Mouse (Mus musculus) retina, embryonic 14.5 days (tissue): Measurements from ENCODE around the gene Zfp607b.
A peak's percentile ranks its signal among the peaks of the same experiment; 100 is the strongest.

Experiments
- DNase-seq: peaks from one replicate; pipeline ENCODE4 v3.0.0-alpha.2; 2015; ENCODE audit warnings: low spot score

The Zfp607b gene

GRCm38 (mm10) chr7:27688815-27689612 is at the start of gene Zfp607b:
Gene Zfp607b (plus strand): TSS chr7:27689340.
- peak; percentile 92 for DNase-seq

- no peak for DNase-seq
Measured at GRCm38 (mm10) chr7:27644471-27644870, 44.7 kb upstream of the Zfp607b start.

GRCm38 (mm10) chr7:27646516-27646915 is 42.6 kb upstream of the Zfp607b start:
- no peak for DNase-seq

DNA sequence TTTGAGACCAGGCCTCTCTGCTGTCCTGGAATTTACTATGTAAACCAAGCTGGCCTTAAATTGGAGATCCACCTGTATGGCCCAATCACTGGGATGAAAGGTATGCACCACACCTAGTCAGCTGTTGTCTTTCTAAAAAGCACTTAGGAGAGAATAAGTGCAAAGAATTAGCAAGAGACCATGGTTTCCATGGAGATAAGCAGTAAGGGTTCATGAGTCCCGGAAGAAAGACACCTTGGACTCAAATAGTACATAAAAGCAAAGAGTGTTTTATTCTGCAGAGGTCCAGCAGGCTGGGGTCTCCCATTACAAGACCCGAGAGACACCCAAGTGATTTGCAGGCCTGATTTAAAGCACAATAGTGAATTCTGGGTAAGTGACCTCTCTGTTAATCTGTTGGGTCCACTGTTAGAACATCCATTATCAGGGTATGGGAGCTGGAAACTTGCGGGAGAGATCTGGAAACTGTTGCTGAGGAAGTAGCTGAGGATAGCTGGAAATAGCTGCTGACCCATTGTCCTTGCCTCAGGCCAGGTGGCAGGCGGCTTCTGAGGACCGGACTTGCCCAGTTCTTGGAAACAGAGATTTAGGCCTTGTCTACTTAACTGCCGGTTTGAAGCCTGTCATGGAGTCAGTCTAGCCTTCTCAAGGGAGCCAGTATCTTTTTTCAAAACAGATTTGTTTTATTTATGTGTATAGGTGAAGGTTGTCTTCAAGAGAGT is 41.7 kb upstream of the Zfp607b start:
- DNase-seq, result no peak

DNA sequence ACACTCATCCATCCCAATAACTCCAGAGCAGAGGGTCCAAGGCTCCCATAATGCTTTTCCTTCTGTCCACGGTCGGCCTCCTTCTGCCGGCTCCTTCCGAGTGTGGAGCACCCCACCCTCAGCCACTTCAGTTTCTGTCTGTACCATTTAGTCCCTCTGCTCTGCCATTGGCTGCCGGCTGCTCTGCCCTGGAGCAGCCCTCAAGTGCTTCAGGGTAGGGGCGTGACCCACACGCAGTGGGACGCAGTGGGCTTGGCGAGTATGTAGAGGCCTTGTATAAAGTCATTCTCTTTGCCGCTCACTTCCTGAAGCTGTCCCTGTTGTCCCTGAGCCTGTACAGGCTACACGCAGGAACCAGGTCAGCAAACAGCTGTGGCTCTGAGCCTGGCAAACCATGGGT is 39.4 kb upstream of the Zfp607b start:
- no peak for DNase-seq

GRCm38 (mm10) chr7:27650949-27651348 is 38.2 kb upstream of the Zfp607b start:
- DNase-seq, result peak; percentile 91

GRCm38 (mm10) chr7:27653681-27654437 is 35.3 kb upstream of the Zfp607b start, which contains the start of gene Ttc9b:
Gene Ttc9b (plus strand): TSS chr7:27653915.
- peak; percentile 81 for DNase-seq

GRCm38 (mm10) chr7:27654607-27655276 is 34.4 kb upstream of the Zfp607b start:
- DNase-seq, result peak; percentile 55

DNA sequence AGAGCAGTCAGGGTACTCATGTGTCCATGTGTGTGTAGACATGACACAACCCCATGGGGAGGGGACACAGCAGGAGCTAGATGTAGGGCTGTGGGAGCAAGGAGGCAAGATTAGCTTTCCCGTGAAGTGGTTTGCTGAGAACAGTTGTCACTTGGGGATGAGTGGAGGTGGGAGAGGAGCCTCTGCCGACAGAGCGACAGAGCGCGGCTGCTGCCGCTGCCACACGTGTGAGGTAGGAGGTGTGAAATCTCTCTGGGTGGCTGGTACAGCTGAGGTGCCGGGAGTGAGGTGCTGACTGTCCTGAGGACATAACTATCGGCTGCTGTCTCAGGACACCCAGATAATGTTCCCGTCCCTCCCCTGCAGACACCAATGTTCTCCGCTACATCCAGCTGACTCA is 33.6 kb upstream of the Zfp607b start:
- DNase-seq, result no peak

DNA sequence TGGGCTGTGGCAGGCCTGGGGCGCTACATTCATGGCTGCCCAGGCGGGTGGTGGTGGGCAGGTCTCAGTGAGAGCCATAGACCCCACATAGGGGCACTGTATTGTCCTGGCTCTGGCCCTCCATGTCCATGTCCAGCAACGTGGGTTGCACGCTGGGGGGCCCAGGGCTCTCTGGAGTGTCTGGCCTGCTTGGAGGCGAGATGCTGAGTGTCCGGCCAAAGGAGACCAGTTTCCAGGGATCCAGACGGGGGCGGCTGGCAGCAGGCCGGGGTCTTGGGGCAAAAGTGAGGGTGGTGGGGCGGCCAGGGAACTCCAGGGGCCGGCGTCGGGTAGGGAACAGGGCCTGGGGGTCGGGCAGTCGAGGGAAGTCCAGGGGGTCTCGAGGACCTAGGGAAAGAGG is 32.5 kb upstream of the Zfp607b start:
- no peak for DNase-seq

- DNase-seq, result no peak
Measured at GRCm38 (mm10) chr7:27657824-27658395, 31.2 kb upstream of the Zfp607b start.

- no peak for DNase-seq
Measured at GRCm38 (mm10) chr7:27658712-27659663, 30.2 kb upstream of the Zfp607b start.

GRCm38 (mm10) chr7:27662038-27662437 is 27.1 kb upstream of the Zfp607b start:
- no peak for DNase-seq

DNA sequence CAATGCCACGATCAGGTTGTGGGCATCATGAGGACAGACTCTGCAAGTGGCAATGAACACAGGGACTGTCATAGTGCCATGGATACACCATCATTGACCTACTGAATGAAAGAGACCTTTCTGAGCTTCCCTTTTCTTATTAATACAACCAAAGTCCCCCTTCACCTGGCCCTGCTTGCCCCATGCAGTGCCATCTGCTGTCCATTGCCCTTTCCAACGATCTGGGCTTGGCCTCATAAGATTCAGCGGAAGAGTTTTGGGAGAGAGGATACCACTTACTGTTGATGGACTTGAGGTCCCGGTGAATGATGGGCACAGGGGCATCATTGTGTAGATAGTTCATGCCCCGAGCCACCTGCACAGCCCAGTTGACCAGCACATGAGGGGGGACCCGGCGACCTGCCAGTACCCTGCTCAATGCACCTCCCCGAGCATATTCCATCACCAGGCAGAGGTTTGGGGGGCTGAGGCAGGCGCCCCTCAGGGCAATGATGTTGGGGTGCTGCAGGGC is 16.0 kb upstream of the Zfp607b start:
- no peak for DNase-seq

DNA sequence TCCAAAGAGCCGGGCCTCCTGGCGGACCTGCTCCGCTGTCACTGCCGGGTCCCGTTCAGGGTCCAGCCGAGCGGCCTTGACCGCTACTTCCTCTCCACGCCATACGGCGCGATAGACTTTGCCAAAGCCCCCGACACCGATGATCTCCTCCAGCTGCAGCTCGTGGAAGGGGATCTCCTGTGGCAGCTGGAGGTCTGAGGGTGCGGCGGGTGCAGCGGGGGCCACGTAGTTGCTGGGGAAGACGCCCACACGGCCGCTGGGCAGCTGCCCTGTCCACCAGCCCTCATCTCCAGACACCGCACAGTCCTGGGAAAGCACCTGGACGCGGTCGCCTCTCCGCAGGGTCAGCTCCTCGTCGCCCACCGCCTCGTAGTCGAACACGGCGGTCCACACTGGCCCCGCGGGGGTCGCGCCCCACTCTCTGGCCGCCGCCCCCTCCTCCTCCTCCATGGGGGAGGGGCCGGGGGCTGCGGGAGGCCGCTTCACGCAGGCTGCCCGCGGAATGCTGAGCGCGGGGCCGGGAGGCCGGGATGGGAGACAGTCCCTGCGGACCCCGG is 15.5 kb upstream of the Zfp607b start:
- no peak for DNase-seq

DNA sequence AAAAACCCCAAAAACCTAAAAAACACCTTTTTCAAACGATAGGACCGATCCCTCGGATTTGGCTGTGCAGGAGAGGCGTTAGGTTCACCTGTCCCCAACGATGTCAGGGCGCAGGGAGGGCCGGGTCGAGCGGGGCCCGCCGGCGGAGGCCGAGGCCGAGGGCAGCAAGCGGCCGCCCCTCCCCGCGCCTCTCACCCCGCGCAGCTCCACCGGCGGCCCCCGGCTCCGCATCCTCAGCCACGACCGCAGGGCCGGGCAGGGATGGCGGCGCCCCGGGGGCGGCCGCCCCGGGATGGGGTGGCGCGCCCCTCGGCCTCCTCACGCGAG is 15.0 kb upstream of the Zfp607b start:
- no peak for DNase-seq

GRCm38 (mm10) chr7:27674522-27675221 is 14.5 kb upstream of the Zfp607b start, which contains the start of gene Map3k10:
Gene Map3k10 (minus strand): TSS chr7:27674598.
- DNase-seq, result peak; percentile 94

DNA sequence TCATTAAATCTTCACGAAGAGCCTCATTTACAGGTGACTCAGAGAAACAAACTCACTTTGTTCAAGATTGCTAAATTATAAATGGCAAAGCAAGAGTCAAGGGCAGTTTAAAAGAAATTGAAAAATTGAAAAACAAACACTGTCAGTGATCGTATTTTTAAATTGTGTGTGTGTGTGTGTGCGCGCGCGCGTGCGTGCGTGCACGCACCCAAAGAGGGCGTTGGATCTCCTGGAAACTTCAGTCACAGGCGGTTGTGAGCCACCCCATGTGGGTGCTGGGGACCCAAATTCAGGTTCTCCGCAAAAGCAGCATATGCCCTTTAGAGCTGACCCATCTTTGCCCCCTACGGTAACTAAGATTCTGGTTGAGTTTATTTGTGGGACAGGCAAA is 13.9 kb upstream of the Zfp607b start:
- no peak for DNase-seq

DNA sequence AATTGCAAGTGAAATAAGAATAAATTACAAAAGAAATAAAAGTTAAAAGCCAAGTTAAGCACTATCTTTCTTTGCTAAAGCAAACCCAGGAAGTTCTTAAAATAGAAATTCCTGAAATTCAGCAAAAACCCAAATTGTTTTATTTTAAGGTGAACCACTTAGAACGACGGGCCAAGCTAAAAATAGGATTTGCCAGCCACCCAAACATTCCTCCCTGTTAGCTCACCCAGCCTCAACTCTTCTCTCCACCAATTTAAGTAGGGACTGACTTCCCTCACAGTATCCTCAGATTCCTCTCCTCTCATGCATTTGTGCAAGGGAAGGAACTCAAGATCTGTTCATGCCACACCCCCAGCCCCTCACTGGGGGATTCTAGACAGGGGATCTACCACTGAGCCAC is 5.9 kb upstream of the Zfp607b start:
- DNase-seq, result no peak
